Mouse (Mus musculus): Measurements from ENCODE around the gene Ciz1. TPM values are rescaled to one million over a fixed set of nuclear protein-coding genes. Genes with fewer than 3 reads are reported as not detected.

The Ciz1 gene
- polyA plus RNA-seq, 1 experiment from 2014 or later = 69.4 TPM

GRCm38 (mm10) chr2:32381141-32381774, 29.1 kb downstream of the Ciz1 start:
- Histone ChIP-seq H3K27ac (peak overlapping the region; percentile 83), H3K27me3 (ENCODE audit: insufficient read depth, poor library complexity, severe bottlenecking) (peaks cover 56% of the 10 kb centered on the region), H3K36me3 (peaks cover 38% of the 10 kb centered on the region), H3K4me1 (replicated peaks) (peaks cover 19% of the 10 kb centered on the region), H3K9me3 (no peaks in the 10 kb centered on the region), H3K4me3 (peak overlapping the region; percentile 84)
- WGBS = 2% methylated on average over 27 of the region's 27 CpGs
- DNase-seq (ENCODE audit: low spot score) = no peak

- peaks cover 19% of the 10 kb centered on the region for H3K4me1 ChIP-seq (replicated peaks)
- H3K36me3 ChIP-seq = peaks cover 32% of the 10 kb centered on the region
- no peaks in the 10 kb centered on the region for H3K9me3 ChIP-seq
- peaks cover 56% of the 10 kb centered on the region for H3K27me3 ChIP-seq (ENCODE audit: insufficient read depth, poor library complexity, severe bottlenecking)
- under 1% methylated on average over 47 of the region's 47 CpGs for WGBS
- peak within 1 kb of the TSS; percentile 84 for H3K4me3 ChIP-seq
- DNase-seq (ENCODE audit: low spot score) = peak; percentile 94
- H3K27ac ChIP-seq = peak within 1 kb of the TSS; percentile 83
These were observed 29.7 kb downstream of the Ciz1 start, which contains the start of gene 1110008P14Rik for GRCm38 (mm10) chr2:32381775-32382223. Gene 1110008P14Rik (minus strand): TSS chr2:32381938.

GRCm38 (mm10) chr2:32382689-32383088, 30.6 kb downstream of the Ciz1 start:
- peaks cover 58% of the 10 kb centered on the region for H3K27me3 ChIP-seq (ENCODE audit: insufficient read depth, poor library complexity, severe bottlenecking)
- 84% methylated on average over 2 of the region's 2 CpGs for WGBS

GRCm38 (mm10) chr2:32387706-32388490, 35.8 kb downstream of the Ciz1 start, which contains the start of gene Lcn2:
Gene Lcn2 (minus strand): TSS chr2:32388252.
- no peak for DNase-seq (ENCODE audit: low spot score)
- H3K27ac ChIP-seq = no peak within 1 kb of the TSS
- no peak within 1 kb of the TSS for H3K4me3 ChIP-seq
- peaks cover 28% of the 10 kb centered on the region for H3K27me3 ChIP-seq (ENCODE audit: insufficient read depth, poor library complexity, severe bottlenecking)
- no peaks in the 10 kb centered on the region for H3K9me3 ChIP-seq
- H3K4me1 ChIP-seq (replicated peaks) = peaks cover 13% of the 10 kb centered on the region; the same call in 1 of the 2 replicates
- no peaks in the 10 kb centered on the region for H3K36me3 ChIP-seq
- WGBS = 60% methylated on average over 5 of the region's 5 CpGs

More at GRCm38 (mm10) chr2:32382689-32383088, 30.6 kb downstream of the Ciz1 start:
- Histone ChIP-seq H3K27ac (no peak overlapping the region), H3K9me3 (no peaks in the 10 kb centered on the region), H3K4me3 (no peak overlapping the region), H3K4me1 (replicated peaks) (peaks cover 23% of the 10 kb centered on the region), H3K36me3 (peaks cover 23% of the 10 kb centered on the region)
- DNase-seq (ENCODE audit: low spot score) = no peak

GRCm38 (mm10) chr2:32389157-32389556, 37.0 kb downstream of the Ciz1 start:
- Histone ChIP-seq H3K4me1 (replicated peaks) (peaks cover 13% of the 10 kb centered on the region; the same call in 1 of the 2 replicates), H3K27me3 (ENCODE audit: insufficient read depth, poor library complexity, severe bottlenecking) (peaks cover 15% of the 10 kb centered on the region), H3K9me3 (0 out of 2 replicates have a peak, but pooled peaks cover 3% of the 10 kb centered on the region), H3K4me3 (no peak overlapping the region), H3K27ac (no peak overlapping the region), H3K36me3 (no peaks in the 10 kb centered on the region)
- WGBS = 83% methylated on average over 2 of the region's 2 CpGs
- no peak for DNase-seq (ENCODE audit: low spot score)

GRCm38 (mm10) chr2:32390871-32391270, 38.7 kb downstream of the Ciz1 start:
- H3K36me3 ChIP-seq = no peaks in the 10 kb centered on the region
- H3K27me3 ChIP-seq (ENCODE audit: insufficient read depth, poor library complexity, severe bottlenecking) = peaks cover 6% of the 10 kb centered on the region; the same call in 1 of the 2 replicates
- H3K9me3 ChIP-seq = 0 out of 2 replicates have a peak, but pooled peaks cover 3% of the 10 kb centered on the region
- 74% methylated on average over 8 of the region's 8 CpGs for WGBS
- H3K4me1 ChIP-seq (replicated peaks) = peaks cover 19% of the 10 kb centered on the region
- no peak overlapping the region for H3K27ac ChIP-seq
- no peak overlapping the region for H3K4me3 ChIP-seq
- DNase-seq (ENCODE audit: low spot score) = no peak

- H3K4me3 ChIP-seq = no peak overlapping the region
- DNase-seq (ENCODE audit: low spot score) = no peak
- WGBS = 82% methylated on average over 5 of the region's 5 CpGs
- H3K27me3 ChIP-seq (ENCODE audit: insufficient read depth, poor library complexity, severe bottlenecking) = peaks cover 4% of the 10 kb centered on the region; the same call in 1 of the 2 replicates
- no peak overlapping the region for H3K27ac ChIP-seq
- 0 out of 2 replicates have a peak, but pooled peaks cover 3% of the 10 kb centered on the region for H3K9me3 ChIP-seq
- no peaks in the 10 kb centered on the region for H3K36me3 ChIP-seq
- H3K4me1 ChIP-seq (replicated peaks) = peaks cover 30% of the 10 kb centered on the region
These were observed 39.9 kb downstream of the Ciz1 start for GRCm38 (mm10) chr2:32392063-32392462.

GRCm38 (mm10) chr2:32394973-32395372, 42.8 kb downstream of the Ciz1 start:
- H3K9me3 ChIP-seq = 0 out of 2 replicates have a peak, but pooled peaks cover 3% of the 10 kb centered on the region
- DNase-seq (ENCODE audit: low spot score) = no peak
- H3K4me3 ChIP-seq = peak overlapping the region; percentile 94
- H3K4me1 ChIP-seq (replicated peaks) = peaks cover 32% of the 10 kb centered on the region
- H3K36me3 ChIP-seq = peaks cover 19% of the 10 kb centered on the region
- no peaks in the 10 kb centered on the region for H3K27me3 ChIP-seq (ENCODE audit: insufficient read depth, poor library complexity, severe bottlenecking)
- H3K27ac ChIP-seq = peak overlapping the region; percentile 92
- 8% methylated on average over 8 of the region's 8 CpGs for WGBS

GRCm38 (mm10) chr2:32395484-32395945, 43.4 kb downstream of the Ciz1 start, which contains the start of gene Ptges2:
Gene Ptges2 (plus strand): TSS chr2:32395896.
- Histone ChIP-seq H3K4me1 (replicated peaks) (peaks cover 33% of the 10 kb centered on the region), H3K4me3 (peak within 1 kb of the TSS; percentile 94), H3K9me3 (0 out of 2 replicates have a peak, but pooled peaks cover 3% of the 10 kb centered on the region), H3K36me3 (peaks cover 24% of the 10 kb centered on the region), H3K27ac (peak within 1 kb of the TSS; percentile 92), H3K27me3 (ENCODE audit: insufficient read depth, poor library complexity, severe bottlenecking) (no peaks in the 10 kb centered on the region)
- peak; percentile 92 for DNase-seq (ENCODE audit: low spot score)
- under 1% methylated on average over 31 of the region's 31 CpGs for WGBS

- WGBS = under 1% methylated on average over 59 of the region's 59 CpGs
- peaks cover 30% of the 10 kb centered on the region for H3K36me3 ChIP-seq
- DNase-seq (ENCODE audit: low spot score) = peak; percentile 92
- H3K27ac ChIP-seq = peak overlapping the region; percentile 92
- H3K27me3 ChIP-seq (ENCODE audit: insufficient read depth, poor library complexity, severe bottlenecking) = no peaks in the 10 kb centered on the region
- peak overlapping the region; percentile 94 for H3K4me3 ChIP-seq
- peaks cover 31% of the 10 kb centered on the region for H3K4me1 ChIP-seq (replicated peaks)
- H3K9me3 ChIP-seq = 0 out of 2 replicates have a peak, but pooled peaks cover 3% of the 10 kb centered on the region
These were observed 44.0 kb downstream of the Ciz1 start for GRCm38 (mm10) chr2:32395946-32396621.

GRCm38 (mm10) chr2:32396695-32397094, 44.6 kb downstream of the Ciz1 start:
- Histone ChIP-seq H3K4me3 (peak overlapping the region; percentile 94), H3K27me3 (ENCODE audit: insufficient read depth, poor library complexity, severe bottlenecking) (no peaks in the 10 kb centered on the region), H3K27ac (peak overlapping the region; percentile 92), H3K4me1 (replicated peaks) (peaks cover 29% of the 10 kb centered on the region), H3K36me3 (peaks cover 36% of the 10 kb centered on the region), H3K9me3 (0 out of 2 replicates have a peak, but pooled peaks cover 3% of the 10 kb centered on the region)
- WGBS = 2% methylated on average over 15 of the region's 15 CpGs
- DNase-seq (ENCODE audit: low spot score) = no peak

- DNase-seq (ENCODE audit: low spot score) = peak; percentile 92
- peaks cover 34% of the 10 kb centered on the region for H3K36me3 ChIP-seq
- no peaks in the 10 kb centered on the region for H3K9me3 ChIP-seq
- no peaks in the 10 kb centered on the region for H3K27me3 ChIP-seq (ENCODE audit: insufficient read depth, poor library complexity, severe bottlenecking)
- peaks cover 14% of the 10 kb centered on the region; the same call in 1 of the 2 replicates for H3K4me1 ChIP-seq (replicated peaks)
- H3K4me3 ChIP-seq = no peak overlapping the region
- 20% methylated on average over 2 of the region's 2 CpGs for WGBS
- H3K27ac ChIP-seq = no peak overlapping the region
These were observed 52.5 kb downstream of the Ciz1 start for GRCm38 (mm10) chr2:32404663-32405062.

Data from hindbrain, embryonic 10.5 days (tissue).